Mouse (Mus musculus) frontal cortex, postnatal 36 days (tissue): ENCODE data around the gene Abcb11.

Experiments
- DNase-seq, 2 experiments: peaks; one replicate each; pipeline ENCODE4 v3.0.0; 2022; ENCODE audit warnings: low spot score in 2 of 2

The Abcb11 gene

DNA sequence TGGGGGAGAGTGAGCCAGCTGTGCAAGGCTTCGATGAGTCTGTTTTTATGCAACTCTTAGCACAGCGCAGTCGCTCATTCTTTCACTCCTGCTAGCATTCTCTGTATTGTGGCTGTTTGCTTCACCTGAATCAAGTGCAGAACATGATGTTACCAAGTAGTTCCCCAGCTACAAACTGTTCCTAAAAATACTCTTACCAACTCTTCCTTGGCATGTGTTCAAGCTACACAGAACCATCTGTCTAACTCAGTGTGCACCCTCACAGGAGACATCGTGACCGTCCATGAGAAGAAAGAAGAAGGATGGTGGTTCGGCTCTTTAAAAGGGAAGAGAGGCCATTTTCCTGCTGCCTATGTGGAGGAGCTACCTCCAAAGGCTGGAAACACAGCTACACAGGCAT is 153.7 kb downstream of the Abcb11 start:
- peak; percentile 16 to 70 for DNase-seq
